Mouse (Mus musculus): ENCODE measurements around the gene Pkn2.

Pkn2 gene

GRCm38 (mm10) chr3:142881872-142882623 lies at the start of gene Pkn2:
Gene Pkn2 (minus strand): TSS chr3:142882004.
- peak; percentile 99 to 100 for DNase-seq (ENCODE audit: low spot score in 2 of 2)

DNA sequence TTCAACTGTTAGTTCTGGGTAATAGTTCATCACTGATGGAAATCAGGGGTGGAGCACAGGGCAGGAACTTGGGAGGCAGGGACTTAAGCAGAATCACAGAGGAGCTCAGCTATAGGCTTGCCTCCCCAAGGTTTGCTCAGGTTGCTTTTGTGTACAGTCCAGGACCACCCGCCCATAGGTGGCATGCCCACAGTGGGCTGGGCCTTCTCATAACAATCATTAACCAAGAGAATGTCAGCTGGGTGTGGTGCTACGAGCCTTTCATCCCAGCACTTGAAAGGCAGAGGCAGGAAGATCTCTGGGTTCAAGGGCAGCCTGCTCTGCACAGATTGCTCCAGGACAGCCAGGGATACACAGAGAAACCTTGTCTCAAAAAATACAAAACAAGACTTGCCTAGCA lies 48.1 kb upstream of the Pkn2 start:
- DNase-seq (ENCODE audit: low spot score in 2 of 2) = no peak

- no peak for DNase-seq (ENCODE audit: low spot score in 2 of 2)
Measured at GRCm38 (mm10) chr3:142927311-142927710, 45.5 kb upstream of the Pkn2 start.

- DNase-seq (ENCODE audit: low spot score in 2 of 2) = no peak
Measured at GRCm38 (mm10) chr3:142924831-142925348, 43.1 kb upstream of the Pkn2 start.

GRCm38 (mm10) chr3:142919070-142919469 lies 37.3 kb upstream of the Pkn2 start:
- DNase-seq (ENCODE audit: low spot score in 2 of 2) = no peak

DNA sequence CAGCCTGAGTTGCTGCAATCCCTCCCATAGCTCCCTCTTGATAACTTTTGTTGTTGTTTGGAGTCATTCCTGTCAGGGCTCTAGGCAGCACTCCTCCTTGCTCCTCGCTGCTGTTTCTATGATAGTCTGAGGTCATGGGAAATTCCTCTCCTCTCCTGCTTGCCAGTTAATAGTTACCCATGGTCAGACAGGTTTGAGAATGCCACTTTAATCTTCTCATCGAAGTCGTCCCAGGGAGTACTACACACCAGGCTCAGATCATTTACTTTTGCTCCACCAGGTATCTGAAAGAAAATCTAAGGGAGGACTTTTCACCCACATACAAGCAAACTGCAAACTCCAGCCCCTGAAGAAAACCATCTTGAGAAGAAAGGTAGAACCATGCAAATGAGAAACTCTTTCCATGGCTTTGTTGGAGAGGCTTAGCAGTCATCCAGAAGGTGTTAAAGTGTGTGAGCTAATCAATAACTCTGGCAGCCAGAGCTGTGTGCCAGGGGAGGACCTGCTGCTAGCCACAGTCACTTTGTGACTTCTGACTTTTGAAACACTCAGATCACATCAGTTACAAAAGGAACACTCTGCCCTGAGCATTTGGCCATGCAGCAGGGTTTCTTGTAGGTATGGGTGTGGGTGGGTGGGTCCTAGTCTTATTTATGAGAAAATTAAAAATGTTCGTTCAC lies 36.1 kb upstream of the Pkn2 start:
- no peak for DNase-seq (ENCODE audit: low spot score in 2 of 2)

- DNase-seq (ENCODE audit: low spot score in 2 of 2) = no peak
Measured at GRCm38 (mm10) chr3:142917171-142917570, 35.4 kb upstream of the Pkn2 start.

GRCm38 (mm10) chr3:142913295-142913694 lies 31.5 kb upstream of the Pkn2 start:
- no peak for DNase-seq (ENCODE audit: low spot score in 2 of 2)

DNA sequence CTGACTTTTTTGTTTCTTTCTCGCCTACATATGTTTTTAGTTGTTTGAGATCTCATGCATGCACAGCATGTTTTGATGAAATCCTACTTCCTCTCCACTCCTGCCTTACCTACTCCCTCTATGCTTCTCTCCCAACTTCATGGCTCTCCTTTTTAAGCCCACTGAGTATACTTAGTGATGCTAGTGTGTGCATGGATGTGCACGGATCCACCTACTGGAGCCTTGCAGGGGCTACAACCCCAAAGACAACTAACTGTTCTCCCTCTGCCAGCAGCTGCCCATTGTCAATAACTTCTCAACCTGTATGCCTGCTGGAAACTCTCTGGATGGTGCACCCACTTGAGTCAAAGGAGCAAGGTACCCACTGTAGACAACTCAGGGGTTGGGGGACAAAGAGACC lies 17.9 kb upstream of the Pkn2 start:
- DNase-seq (ENCODE audit: low spot score in 2 of 2) = no peak

DNA sequence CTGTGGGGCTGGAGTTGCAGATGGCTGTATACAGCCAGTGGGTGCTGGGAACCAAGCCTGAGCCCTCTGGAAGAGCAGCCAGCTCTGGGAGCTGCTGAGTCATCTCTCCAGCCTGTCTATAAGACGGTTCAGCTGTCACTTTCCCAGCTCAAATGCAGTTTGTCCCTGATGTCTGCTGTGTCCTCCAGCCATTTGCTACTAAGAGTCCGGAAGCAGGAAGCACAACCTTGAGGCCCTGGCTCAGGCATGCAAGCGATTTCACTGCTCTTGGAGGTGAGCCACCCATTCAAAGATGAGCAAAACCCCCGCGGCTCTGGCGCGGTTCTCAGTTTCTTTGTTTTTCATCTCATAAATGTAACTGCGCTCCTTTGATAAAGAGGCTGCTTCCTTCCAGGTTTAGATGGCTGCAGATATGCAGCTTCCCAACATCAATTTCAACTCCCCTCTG lies 17.2 kb upstream of the Pkn2 start:
- no peak for DNase-seq (ENCODE audit: low spot score in 2 of 2)

DNA sequence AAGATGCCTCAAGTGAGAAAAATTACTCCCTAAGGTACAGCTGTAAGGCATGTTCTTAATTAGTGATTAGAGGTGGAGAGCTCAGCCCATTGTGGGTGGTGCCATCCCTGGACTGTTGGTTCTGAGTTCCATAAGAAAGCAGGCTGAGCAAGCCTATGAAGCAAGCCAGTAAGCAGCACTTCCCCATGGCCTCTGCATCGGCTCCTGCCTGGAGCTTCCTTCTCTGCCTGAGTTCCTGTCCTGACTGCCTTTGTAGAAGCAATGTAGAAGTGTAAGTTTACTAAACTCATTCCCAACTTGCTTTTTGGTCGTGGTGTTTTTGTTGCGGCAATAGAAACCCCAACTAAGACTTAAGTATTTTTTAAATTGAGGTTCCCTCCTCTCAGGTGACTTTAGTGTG lies 8.6 kb upstream of the Pkn2 start:
- DNase-seq (ENCODE audit: low spot score in 2 of 2) = no peak

GRCm38 (mm10) chr3:142886963-142887362 lies 5.2 kb upstream of the Pkn2 start:
- no peak for DNase-seq (ENCODE audit: low spot score in 2 of 2)

GRCm38 (mm10) chr3:142884594-142884993 lies 2.8 kb upstream of the Pkn2 start:
- DNase-seq (ENCODE audit: low spot score in 2 of 2) = no peak

- DNase-seq (ENCODE audit: low spot score in 2 of 2) = no peak
Measured at GRCm38 (mm10) chr3:142881589-142881871, 274 bp downstream of the Pkn2 start.

DNA sequence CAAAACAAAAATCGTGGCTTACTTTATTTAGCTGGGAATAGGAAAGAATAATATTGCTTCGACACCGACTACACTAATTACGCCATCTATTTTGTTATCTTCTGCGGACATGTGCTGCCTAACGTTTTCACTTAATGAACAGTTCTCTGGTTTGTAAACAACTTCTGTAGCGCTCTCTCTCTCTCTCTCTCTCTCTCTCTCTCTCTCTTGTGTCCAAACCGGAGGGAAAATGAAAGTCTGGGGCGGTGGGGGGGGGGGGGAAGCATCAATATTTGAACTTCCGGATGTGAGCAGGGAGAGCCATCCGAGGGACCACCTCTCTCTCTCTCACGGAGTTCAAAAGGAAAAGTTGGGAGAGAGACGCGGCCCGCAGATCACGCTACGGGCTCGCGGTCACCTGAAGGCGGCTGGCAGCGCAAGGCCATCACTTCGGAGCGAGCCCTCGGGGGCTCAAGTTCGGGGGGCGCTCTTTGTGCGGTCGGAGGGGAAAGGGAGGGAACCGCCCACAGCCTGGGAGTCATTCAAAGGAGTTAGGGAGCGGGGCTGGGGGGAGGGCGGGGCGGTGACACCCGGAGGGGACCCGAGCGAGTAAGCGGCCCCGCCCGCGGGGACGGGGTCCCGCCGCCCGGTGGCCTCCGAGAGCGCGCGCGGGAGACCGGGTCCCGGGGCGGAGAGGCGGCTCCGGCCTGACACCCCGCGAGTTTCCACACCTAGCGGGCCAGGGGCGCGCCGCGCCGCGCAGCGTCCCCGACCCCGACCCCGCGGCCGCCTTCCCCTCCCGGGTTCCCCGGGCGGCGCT lies 815 bp downstream of the Pkn2 start:
- DNase-seq (ENCODE audit: low spot score in 2 of 2) = peak in 1 of 2 experiments; percentile 43

GRCm38 (mm10) chr3:142863236-142863635 lies 18.6 kb downstream of the Pkn2 start:
- no peak for DNase-seq (ENCODE audit: low spot score in 2 of 2)

DNA sequence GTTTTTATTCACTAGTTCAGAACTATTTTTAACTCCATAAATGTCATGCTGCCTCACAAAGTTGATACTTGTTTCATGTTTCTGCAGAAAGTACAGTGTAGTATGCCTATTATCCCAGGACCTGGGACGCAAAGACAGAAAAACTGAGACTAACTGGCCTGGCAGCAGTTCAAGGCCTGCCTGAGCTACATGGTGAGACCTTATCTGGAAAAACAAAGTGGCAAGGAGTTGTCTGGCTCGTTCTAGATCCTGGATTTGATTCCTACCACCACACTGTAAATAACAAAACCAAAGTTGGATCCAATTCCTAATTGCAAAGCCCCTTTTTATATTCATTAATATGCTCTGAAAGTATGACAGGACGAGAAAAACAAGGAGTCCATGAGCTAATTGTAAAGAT lies 25.0 kb downstream of the Pkn2 start:
- no peak for DNase-seq (ENCODE audit: low spot score in 2 of 2)

GRCm38 (mm10) chr3:142855961-142856472 lies 25.8 kb downstream of the Pkn2 start:
- no peak for DNase-seq (ENCODE audit: low spot score in 2 of 2)

- no peak for DNase-seq (ENCODE audit: low spot score in 2 of 2)
Measured at GRCm38 (mm10) chr3:142852911-142853310, 28.9 kb downstream of the Pkn2 start.

DNA sequence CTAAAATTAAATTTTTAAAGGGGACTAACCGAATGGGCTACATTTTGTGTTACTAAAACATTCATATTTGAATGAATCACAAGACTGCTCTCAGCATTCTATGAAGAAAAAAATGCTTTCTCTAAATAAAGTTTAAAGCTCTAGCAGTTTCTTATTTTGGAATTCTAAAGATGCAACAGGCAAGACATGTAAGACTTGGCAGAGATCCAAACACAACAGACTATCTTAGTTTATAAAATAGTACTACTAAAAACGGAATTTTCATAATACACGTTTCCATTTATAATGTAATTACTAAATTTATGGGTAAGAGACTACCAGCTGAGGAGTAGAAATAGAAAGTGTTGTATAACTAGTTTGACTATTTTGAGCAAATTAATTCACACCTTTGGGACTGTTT lies 30.2 kb downstream of the Pkn2 start:
- no peak for DNase-seq (ENCODE audit: low spot score in 2 of 2)

DNA sequence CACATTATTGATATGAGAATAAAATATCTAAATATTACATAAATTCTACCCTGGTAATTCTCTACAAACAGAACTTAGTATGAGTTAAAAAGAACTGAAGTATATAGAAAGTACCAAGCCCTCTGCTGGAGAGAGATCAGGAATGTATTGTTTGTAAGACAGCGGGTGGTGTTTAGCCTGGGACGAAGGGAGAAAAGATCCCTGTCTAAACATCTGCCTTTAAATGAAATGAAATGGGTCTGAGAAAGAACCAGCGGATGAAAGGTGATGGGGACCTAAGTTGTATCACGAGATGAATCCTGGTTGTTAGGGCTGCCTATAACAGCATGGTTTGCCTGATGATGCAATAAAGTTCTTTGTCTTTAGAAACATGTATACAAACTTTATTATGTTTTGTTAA lies 41.8 kb downstream of the Pkn2 start:
- no peak for DNase-seq (ENCODE audit: low spot score in 2 of 2)

- DNase-seq (ENCODE audit: low spot score in 2 of 2) = no peak
Measured at GRCm38 (mm10) chr3:142834761-142835160, 47.0 kb downstream of the Pkn2 start.

Data from urinary bladder, postnatal 4 days (tissue).